Mouse (Mus musculus) kidney, postnatal 0 days (tissue): Measurements from ENCODE around the gene Wdr11. TPM values are rescaled to one million over a fixed set of nuclear protein-coding genes. Genes with fewer than 3 reads are reported as not detected.

ENCODE experiments used
- ATAC-seq: fragments of 200-750 bp; cut with Nextera tagmentation; replicated peaks from 2 replicates; pipeline ENCODE4 v1.8.0; 2017; ENCODE audit warnings: low read depth, moderate number of reproducible peaks, moderate TSS enrichment, moderate library complexity; ENCODE audit not compliant: low FRiP score
- DNase-seq: peaks from one replicate; pipeline ENCODE4 v3.0.0-alpha.2; 2016; ENCODE audit warnings: low spot score
- H3K27ac ChIP-seq: fragments of 300-500 bp; sonication (generic); 2 replicates; pipeline ENCODE4 v1.5.1; 2014; ENCODE audit warnings: mild to moderate bottlenecking
- H3K27me3 ChIP-seq: fragments of 300-500 bp; sonication (generic); 2 replicates; pipeline ENCODE4 v1.6.1; 2014; ENCODE audit warnings: low read length, mixed read lengths; ENCODE audit not compliant: insufficient read depth
- H3K36me3 ChIP-seq: fragments of 300-500 bp; sonication (generic); 2 replicates; pipeline ENCODE4 v1.6.1; 2014; ENCODE audit warnings: low read length, mixed read lengths; ENCODE audit not compliant: insufficient read depth
- H3K4me1 ChIP-seq: fragments of 300-500 bp; sonication (generic); replicated peaks from 2 replicates; pipeline ENCODE4 v1.6.1; 2014; ENCODE audit warnings: antibody characterized with exemption, low read length, mixed read lengths; ENCODE audit not compliant: insufficient read depth
- H3K4me2 ChIP-seq: fragments of 300-500 bp; sonication (generic); 2 replicates; pipeline ENCODE4 v1.6.1; 2014; ENCODE audit warnings: mild to moderate bottlenecking, low read length, moderate library complexity, mixed read lengths
- H3K4me3 ChIP-seq: fragments of 300-500 bp; sonication (generic); replicated peaks from 2 replicates; pipeline ENCODE4 v1.5.1; 2014; ENCODE audit warnings: low read depth, low read length
- H3K9ac ChIP-seq: fragments of 300-500 bp; sonication (generic); 2 replicates; pipeline ENCODE4 v1.6.1; 2014; ENCODE audit warnings: low read depth, low read length
- H3K9me3 ChIP-seq: fragments of 300-500 bp; sonication (generic); replicated peaks from 2 replicates; pipeline ENCODE4 v1.6.1; 2016; ENCODE audit warnings: low read length, inconsistent platforms, mixed read lengths
- CTCF ChIP-seq: IDR thresholded peaks from 2 replicates; pipeline ENCODE4 v1.5.1; 2016; ENCODE audit warnings: antibody characterized with exemption, low read depth, mild to moderate bottlenecking, moderate library complexity
- WGBS: fragments of 180-500 bp; shearing (Covaris S2); extraction: QIAGEN DNeasy Blood & Tissue Kit; methylation state at CpG from one replicate; pipeline ENCODE4 v1.1.7; 2014; 5-methylcytosine and 5-hydroxymethylcytosine counted together
- polyA plus RNA-seq: library from polyadenylated mRNA; unstranded; fragments of >200 nt; fragmentation: Nextera tagmentation; extraction: Ambion mirVana; gene quantifications from 2 replicates; pipeline ENCODE4 v1.2.1, GENCODE M21; 2015

Wdr11 gene
- polyA plus RNA-seq, 1 experiment from 2014 or later, result 32.2 TPM

DNA sequence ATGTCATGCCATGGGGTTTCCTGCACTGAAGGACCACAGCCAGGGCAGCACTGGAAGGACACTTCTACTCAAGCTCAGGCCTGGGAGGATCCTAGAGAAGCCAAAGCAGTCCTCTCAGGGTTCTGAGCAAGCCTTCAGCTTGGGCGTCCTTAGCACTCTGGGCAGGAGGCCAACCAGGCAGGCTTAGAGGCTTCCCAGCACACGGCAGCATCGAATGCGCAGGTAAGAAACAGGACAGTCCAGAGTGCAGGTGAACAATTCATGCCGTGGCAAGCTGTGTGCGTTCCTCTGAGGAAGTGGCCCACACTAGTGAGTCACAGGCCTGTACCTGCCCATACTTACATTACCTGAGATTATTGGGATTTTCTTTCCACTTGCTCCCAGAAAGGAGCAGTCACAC, 74.3 kb downstream of the Wdr11 start:
- H3K27me3 ChIP-seq, result no peaks in the 10 kb centered on the region
- H3K9me3 ChIP-seq, result no peaks in the 10 kb centered on the region
- 0 out of 2 replicates have a peak, but pooled peaks cover 9% of the 10 kb centered on the region for H3K4me1 ChIP-seq
- no peak for ATAC-seq
- H3K27ac ChIP-seq, result no peak overlapping the region
- DNase-seq, result no peak
- H3K9ac ChIP-seq, result no peak overlapping the region
- H3K36me3 ChIP-seq, result no peaks in the 10 kb centered on the region
- 76% methylated on average over 6 of the region's 6 CpGs for WGBS
- H3K4me2 ChIP-seq, result no peak overlapping the region
- no peak overlapping the region for H3K4me3 ChIP-seq
- TF ChIP-seq CTCF, result no peak

- no peak for TF ChIP-seq CTCF
Measured at GRCm38 (mm10) chr7:129666526-129666925, 74.9 kb downstream of the Wdr11 start.

DNA sequence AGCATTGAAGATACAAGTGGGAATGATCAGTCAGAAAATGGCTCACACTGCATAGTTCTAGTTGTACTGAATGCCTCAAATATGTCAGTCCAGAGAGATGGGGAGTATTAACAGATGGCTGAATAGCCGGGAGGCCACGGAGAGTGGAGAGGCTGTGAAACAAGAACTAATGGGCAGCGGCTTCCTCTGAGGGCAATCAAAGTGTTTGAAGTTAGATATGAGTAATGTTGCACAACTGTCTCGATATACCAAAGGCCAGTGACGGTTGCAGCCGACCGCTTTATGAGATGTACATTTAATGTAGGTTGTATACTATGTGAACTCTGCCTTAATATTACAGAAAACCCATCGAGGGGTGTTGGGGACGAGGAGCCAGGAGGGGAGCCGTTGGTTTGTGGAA, 78.6 kb downstream of the Wdr11 start:
- Histone ChIP-seq H3K9ac (no peak overlapping the region), H3K36me3 (no peaks in the 10 kb centered on the region), H3K4me1 (no peaks in the 10 kb centered on the region), H3K9me3 (no peaks in the 10 kb centered on the region), H3K27ac (no peak overlapping the region), H3K27me3 (no peaks in the 10 kb centered on the region), H3K4me3 (no peak overlapping the region), H3K4me2 (no peak overlapping the region)
- ATAC-seq (no peak), DNase-seq (no peak)
- 66% methylated on average over 10 of the region's 10 CpGs for WGBS
- TF ChIP-seq CTCF, result no peak

More at GRCm38 (mm10) chr7:129666526-129666925, 74.9 kb downstream of the Wdr11 start:
- WGBS, result 68% methylated on average over 2 of the region's 2 CpGs
- Histone ChIP-seq H3K9ac (no peak overlapping the region), H3K4me2 (no peak overlapping the region), H3K27me3 (no peaks in the 10 kb centered on the region), H3K27ac (no peak overlapping the region), H3K4me1 (0 out of 2 replicates have a peak, but pooled peaks cover 9% of the 10 kb centered on the region), H3K4me3 (no peak overlapping the region), H3K36me3 (no peaks in the 10 kb centered on the region), H3K9me3 (no peaks in the 10 kb centered on the region)
- DNase-seq, result no peak
- no peak for ATAC-seq

- Histone ChIP-seq H3K27me3 (no peaks in the 10 kb centered on the region), H3K4me1 (no peaks in the 10 kb centered on the region), H3K9ac (no peak overlapping the region), H3K36me3 (no peaks in the 10 kb centered on the region), H3K27ac (no peak overlapping the region), H3K9me3 (no peaks in the 10 kb centered on the region), H3K4me2 (no peak overlapping the region), H3K4me3 (no peak overlapping the region)
- ATAC-seq (no peak), DNase-seq (no peak)
- no peak for TF ChIP-seq CTCF
- 60% methylated on average over 18 of the region's 18 CpGs for WGBS
Measured at GRCm38 (mm10) chr7:129671675-129672651, 80.3 kb downstream of the Wdr11 start.

- Histone ChIP-seq H3K36me3 (no peaks in the 10 kb centered on the region), H3K4me1 (peaks cover 8% of the 10 kb centered on the region; the same call in 1 of the 2 replicates), H3K4me3 (no peak overlapping the region), H3K4me2 (no peak overlapping the region), H3K9ac (no peak overlapping the region), H3K27ac (no peak overlapping the region), H3K27me3 (no peaks in the 10 kb centered on the region), H3K9me3 (no peaks in the 10 kb centered on the region)
- TF ChIP-seq CTCF, result no peak
- WGBS, result 77% methylated on average over 9 of the region's 9 CpGs
- no peak for DNase-seq
- no peak for ATAC-seq
Measured at GRCm38 (mm10) chr7:129673776-129674175, 82.1 kb downstream of the Wdr11 start.

GRCm38 (mm10) chr7:129674558-129674957, 82.9 kb downstream of the Wdr11 start:
- Histone ChIP-seq H3K4me1 (peaks cover 16% of the 10 kb centered on the region; the same call in 1 of the 2 replicates), H3K4me3 (no peak overlapping the region), H3K9ac (no peak overlapping the region), H3K9me3 (no peaks in the 10 kb centered on the region), H3K27ac (no peak overlapping the region), H3K4me2 (no peak overlapping the region), H3K36me3 (no peaks in the 10 kb centered on the region), H3K27me3 (no peaks in the 10 kb centered on the region)
- TF ChIP-seq CTCF, result no peak
- 79% methylated on average over 4 of the region's 4 CpGs for WGBS
- ATAC-seq (no peak), DNase-seq (no peak)
